ENCODE assay signal across 17 mouse cellular contexts in genomic region chr8:106521845-106522244, GRCm38 (mm10). TPM values are rescaled to one million over a fixed set of nuclear protein-coding genes. Genes with fewer than 3 reads are reported as not detected.
DNase-seq lines count a peak whose midpoint lies in the region; ATAC-seq and TF ChIP-seq lines count a peak whose summit lies in the region.
"Had no signal": no experiment of that assay in that cellular context is flagged by ENCODE, and none has a peak within 500 bp of the region (broad histone marks: within the 10 kb centered on the region; RNA-seq: fewer than 3 reads in every experiment).

No protein-coding gene starts in this region.

- no peak overlapping the region for H3K27ac ChIP-seq in hindbrain, postnatal 0 days
- H3K27ac ChIP-seq in hindbrain, embryonic 13.5 days = no peak overlapping the region
- peak overlapping the region; percentile 6 for H3K27ac ChIP-seq in limb, embryonic 10.5 days
- H3K27ac ChIP-seq: forebrain, embryonic 12.5 days; layer of hippocampus, adult 2 months; liver, embryonic 15.5 days; neural tube, embryonic 13.5 days had no signal

- TF ChIP-seq CTCF in hindbrain, postnatal 0 days (IDR thresholded peaks at IDR 0.05; ENCODE audit: low read depth) = no peak

- no peak overlapping the region for H3K4me2 ChIP-seq in hindbrain, postnatal 0 days (ENCODE audit: low read depth, low read length)
- no peak overlapping the region for H3K4me2 ChIP-seq in hindbrain, embryonic 13.5 days
- H3K4me2 ChIP-seq: forebrain, embryonic 12.5 days; liver, embryonic 15.5 days; neural tube, embryonic 13.5 days had no signal

- H3K27me3 ChIP-seq in hindbrain, postnatal 0 days (ENCODE audit: insufficient read depth, low read length) = no peaks in the 10 kb centered on the region
- no peaks in the 10 kb centered on the region for H3K27me3 ChIP-seq in hindbrain, embryonic 13.5 days
- H3K27me3 ChIP-seq in limb, embryonic 10.5 days (ENCODE audit: low read depth, poor library complexity, severe bottlenecking) = no peaks in the 10 kb centered on the region
- H3K27me3 ChIP-seq: forebrain, embryonic 12.5 days; liver, embryonic 15.5 days; neural tube, embryonic 13.5 days had no signal

- H3K4me1 ChIP-seq in hindbrain, postnatal 0 days (ENCODE audit: insufficient read depth, low read length) = no peaks in the 10 kb centered on the region
- no peaks in the 10 kb centered on the region for H3K4me1 ChIP-seq in hindbrain, embryonic 13.5 days (replicated peaks)
- peaks cover 69% of the 10 kb centered on the region for H3K4me1 ChIP-seq in limb, embryonic 10.5 days
- H3K4me1 ChIP-seq: forebrain, embryonic 12.5 days; liver, embryonic 15.5 days had no signal

- H3K9me3 ChIP-seq in hindbrain, postnatal 0 days (ENCODE audit: low read length) = no peaks in the 10 kb centered on the region
- no peaks in the 10 kb centered on the region for H3K9me3 ChIP-seq in hindbrain, embryonic 13.5 days
- H3K9me3 ChIP-seq in limb, embryonic 10.5 days (replicated peaks) = no peaks in the 10 kb centered on the region
- H3K9me3 ChIP-seq: forebrain, embryonic 12.5 days; liver, embryonic 15.5 days; neural tube, embryonic 13.5 days had no signal

- no peak overlapping the region for H3K4me3 ChIP-seq in hindbrain, postnatal 0 days (ENCODE audit: low read length)
- H3K4me3 ChIP-seq in hindbrain, embryonic 13.5 days = no peak overlapping the region
- no peak overlapping the region for H3K4me3 ChIP-seq in limb, embryonic 10.5 days
- H3K4me3 ChIP-seq: forebrain, embryonic 12.5 days; layer of hippocampus, adult 2 months; liver, embryonic 15.5 days; neural tube, embryonic 13.5 days had no signal

- no peak overlapping the region for H3K9ac ChIP-seq in hindbrain, postnatal 0 days (replicated peaks; ENCODE audit: low read length)
- no peak overlapping the region for H3K9ac ChIP-seq in hindbrain, embryonic 13.5 days
- H3K9ac ChIP-seq: forebrain, embryonic 12.5 days; liver, embryonic 15.5 days; neural tube, embryonic 13.5 days had no signal

- no peaks in the 10 kb centered on the region for H3K36me3 ChIP-seq in hindbrain, postnatal 0 days (ENCODE audit: insufficient read depth, low read length)
- no peaks in the 10 kb centered on the region for H3K36me3 ChIP-seq in hindbrain, embryonic 13.5 days
- H3K36me3 ChIP-seq in limb, embryonic 10.5 days = peaks cover 45% of the 10 kb centered on the region
- H3K36me3 ChIP-seq: forebrain, embryonic 12.5 days; liver, embryonic 15.5 days; neural tube, embryonic 13.5 days had no signal

- ATAC-seq in hindbrain, postnatal 0 days = no peak
- no peak for ATAC-seq in hindbrain, embryonic 13.5 days (ENCODE audit: low FRiP score)

- 71% methylated on average over 9 of the region's 9 CpGs for WGBS in hindbrain, postnatal 0 days
- 75% methylated on average over 9 of the region's 9 CpGs for WGBS in hindbrain, embryonic 13.5 days
- WGBS in limb, embryonic 10.5 days = 32% methylated on average over 9 of the region's 9 CpGs

- DNase-seq in embryo, embryonic 10 days (ENCODE audit: low spot score) = peak; percentile 55
- DNase-seq in embryo, embryonic 9.5 days (ENCODE audit: extremely low spot score) = no peak
- peak; percentile 13 for DNase-seq in hindbrain, postnatal 0 days (ENCODE audit: low spot score)
- peak; percentile 63 for DNase-seq in 3T3-L1 (ENCODE audit: low read depth, low spot score)
- DNase-seq in limb, embryonic 10.5 days (ENCODE audit: low spot score) = no peak
- DNase-seq in thymus, postnatal 10 days (ENCODE audit: low spot score in 2 of 2) = no peak
- no peak for DNase-seq in adrenal gland, adult 8-10 months
- DNase-seq: cerebellum, adult 2 months; heart, postnatal 14 days; spleen, adult 18-20 months had no signal

RNA-seq across cellular contexts. Expression of gene Cdh3, which starts 11.2 kb away (rescaled TPM):
- total RNA-seq in hindbrain, postnatal 0 days (2014; rRNA removed) = 6.7 and 7.0 TPM in 2 replicates
- 3.6 and 4.9 TPM in 2 replicates for polyA plus RNA-seq in hindbrain, postnatal 0 days (2015; fragmentation: Nextera tagmentation; extraction: Ambion mirVana)
- 2.3 and 2.7 TPM in 2 replicates for polyA plus RNA-seq in hindbrain, embryonic 13.5 days (2015; fragmentation: Nextera tagmentation; extraction: Ambion mirVana)
- 29.7 and 34.5 TPM in 2 replicates for polyA plus RNA-seq in limb, embryonic 10.5 days (2016; fragmentation: Nextera tagmentation; extraction: Ambion mirVana)
- total RNA-seq in adrenal gland, adult 8-10 months (2022) = under 1 TPM; 0.35 to 0.81 (median 0.55) TPM
- total RNA-seq: layer of hippocampus, adult 2 months; megakaryocyte progenitor cell, adult 5-6 weeks had no signal

RNA-seq across cellular contexts. Expression of gene 6030452D12Rik, which starts 21.5 kb away (rescaled TPM):
- not detected in 2 replicates for total RNA-seq in hindbrain, postnatal 0 days (2014; rRNA removed)
- not detected in 2 replicates for polyA plus RNA-seq in hindbrain, postnatal 0 days (2015; fragmentation: Nextera tagmentation; extraction: Ambion mirVana)
- not detected in 2 replicates for polyA plus RNA-seq in hindbrain, embryonic 13.5 days (2015; fragmentation: Nextera tagmentation; extraction: Ambion mirVana)
- polyA plus RNA-seq in limb, embryonic 10.5 days (2016; fragmentation: Nextera tagmentation; extraction: Ambion mirVana) = not detected in 2 replicates
- total RNA-seq in adrenal gland, adult 8-10 months (2022) = not detected
- total RNA-seq: adrenal gland, adult 18-20 months; heart, postnatal 14 days; layer of hippocampus, adult 2 months; megakaryocyte progenitor cell, adult 5-6 weeks had no signal
- polyA plus RNA-seq: cerebellum, adult 2 months; forebrain, embryonic 12.5 days; liver, embryonic 15.5 days; neural tube, embryonic 13.5 days had no signal

RNA-seq across cellular contexts. Expression of gene Gm10073, which starts 51.4 kb away (rescaled TPM):
- 59.5 and 82.5 TPM in 2 replicates for total RNA-seq in hindbrain, postnatal 0 days (2014; rRNA removed)
- polyA plus RNA-seq in hindbrain, postnatal 0 days (2015; fragmentation: Nextera tagmentation; extraction: Ambion mirVana) = 4.2 and 6.1 TPM in 2 replicates
- 6.1 and 9.5 TPM in 2 replicates for polyA plus RNA-seq in hindbrain, embryonic 13.5 days (2015; fragmentation: Nextera tagmentation; extraction: Ambion mirVana)
- 7.9 and 8.0 TPM in 2 replicates for polyA plus RNA-seq in limb, embryonic 10.5 days (2016; fragmentation: Nextera tagmentation; extraction: Ambion mirVana)
- total RNA-seq in adrenal gland, adult 8-10 months (2022) = 100 to 1,000 TPM; 129 to 165 (median 142) TPM

Comparison
In these comparisons a context has a peak if more than half of its experiments do, and no peak if none do; other contexts are left out.
1. DNase-seq: peak in embryo, embryonic 10 days (single experiment), hindbrain, postnatal 0 days (single experiment) and 3T3-L1 (single experiment); none in embryo, embryonic 9.5 days (single experiment), limb, embryonic 10.5 days (single experiment), thymus, postnatal 10 days (0 of 2) and adrenal gland, adult 8-10 months (single experiment).